Mouse (Mus musculus) megakaryocyte, embryonic 14.5 days (primary cell): ENCODE data around the gene Borcs6. TPM values are rescaled to one million over a fixed set of nuclear protein-coding genes. Genes with fewer than 3 reads are reported as not detected.

Experiments
- H3K27me3 ChIP-seq: replicated peaks from 2 replicates; pipeline ENCODE3; 2012; ENCODE audit warnings: inconsistent platforms
- H3K36me3 ChIP-seq: replicated peaks from 2 replicates; pipeline ENCODE3; 2012; ENCODE audit warnings: low read length, inconsistent platforms, mixed read lengths
- H3K4me1 ChIP-seq: 2 replicates; pipeline ENCODE4 v1.6.1; 2012; ENCODE audit warnings: inconsistent platforms
- H3K4me3 ChIP-seq: replicated peaks from 2 replicates; pipeline ENCODE3; 2012; ENCODE audit warnings: moderate library complexity, mild to moderate bottlenecking, inconsistent platforms
- H3K9me3 ChIP-seq: 2 replicates; pipeline ENCODE4 v1.6.1; 2012; ENCODE audit warnings: inconsistent platforms
- FLI1 ChIP-seq: IDR thresholded peaks from 2 replicates; pipeline ENCODE4 v1.6.1; 2012; ENCODE audit warnings: low read length, inconsistent platforms, mixed read lengths
- GATA1 ChIP-seq: IDR thresholded peaks from 3 replicates; pipeline ENCODE4 v1.6.1; 2012; ENCODE audit warnings: mixed read lengths, low read length, inconsistent platforms, borderline replicate concordance
- polyA plus RNA-seq: library from polyadenylated mRNA; stranded (reverse); fragments of >175 nt; gene quantifications from 2 replicates; pipeline ENCODE4 v1.2.3, GENCODE M21; 2012; ENCODE audit warnings: low replicate concordance; ENCODE audit not compliant: insufficient read depth

The Borcs6 gene
- polyA plus RNA-seq, 1 experiment, result 60.9 TPM

- peak overlapping the region; percentile 42 for H3K4me3 ChIP-seq
- no peaks in the 10 kb centered on the region for H3K27me3 ChIP-seq
- H3K9me3 ChIP-seq, result no peaks in the 10 kb centered on the region
- TF ChIP-seq FLI1, result no peak
- TF ChIP-seq GATA1, result no peak
- peaks cover 48% of the 10 kb centered on the region for H3K36me3 ChIP-seq
- H3K4me1 ChIP-seq, result peaks cover 61% of the 10 kb centered on the region
Measured at GRCm38 (mm10) chr11:69048151-69048550, 11.4 kb upstream of the Borcs6 start.

- no peak for TF ChIP-seq GATA1
- no peak for TF ChIP-seq FLI1
- Histone ChIP-seq H3K4me3 (no peak overlapping the region), H3K4me1 (peaks cover 58% of the 10 kb centered on the region), H3K27me3 (no peaks in the 10 kb centered on the region), H3K9me3 (no peaks in the 10 kb centered on the region), H3K36me3 (peaks cover 61% of the 10 kb centered on the region)
Measured at GRCm38 (mm10) chr11:69050748-69051147, 8.8 kb upstream of the Borcs6 start.

- peaks cover 58% of the 10 kb centered on the region for H3K4me1 ChIP-seq
- no peaks in the 10 kb centered on the region for H3K27me3 ChIP-seq
- no peaks in the 10 kb centered on the region for H3K9me3 ChIP-seq
- peaks cover 63% of the 10 kb centered on the region for H3K36me3 ChIP-seq
- TF ChIP-seq GATA1, result no peak
- no peak for TF ChIP-seq FLI1
- H3K4me3 ChIP-seq, result no peak overlapping the region
Measured at GRCm38 (mm10) chr11:69051771-69052170, 7.7 kb upstream of the Borcs6 start.

GRCm38 (mm10) chr11:69052824-69053421 is 6.6 kb upstream of the Borcs6 start:
- H3K36me3 ChIP-seq, result peaks cover 59% of the 10 kb centered on the region
- TF ChIP-seq GATA1, result no peak
- no peak for TF ChIP-seq FLI1
- no peaks in the 10 kb centered on the region for H3K27me3 ChIP-seq
- no peak overlapping the region for H3K4me3 ChIP-seq
- H3K9me3 ChIP-seq, result no peaks in the 10 kb centered on the region
- peaks cover 53% of the 10 kb centered on the region for H3K4me1 ChIP-seq

- Histone ChIP-seq H3K9me3 (no peaks in the 10 kb centered on the region), H3K4me3 (no peak overlapping the region), H3K36me3 (peaks cover 50% of the 10 kb centered on the region), H3K4me1 (peaks cover 52% of the 10 kb centered on the region), H3K27me3 (no peaks in the 10 kb centered on the region)
- no peak for TF ChIP-seq GATA1
- TF ChIP-seq FLI1, result no peak
Measured at GRCm38 (mm10) chr11:69053848-69054247, 5.7 kb upstream of the Borcs6 start.

GRCm38 (mm10) chr11:69058265-69058664 is 1.3 kb upstream of the Borcs6 start:
- Histone ChIP-seq H3K9me3 (no peaks in the 10 kb centered on the region), H3K4me3 (peak overlapping the region; percentile 93), H3K36me3 (peaks cover 16% of the 10 kb centered on the region), H3K27me3 (no peaks in the 10 kb centered on the region), H3K4me1 (peaks cover 50% of the 10 kb centered on the region)
- no peak for TF ChIP-seq GATA1
- no peak for TF ChIP-seq FLI1

GRCm38 (mm10) chr11:69058729-69059356 is 674 bp upstream of the Borcs6 start:
- H3K27me3 ChIP-seq, result no peaks in the 10 kb centered on the region
- peaks cover 49% of the 10 kb centered on the region for H3K4me1 ChIP-seq
- H3K9me3 ChIP-seq, result no peaks in the 10 kb centered on the region
- peak overlapping the region; percentile 93 for H3K4me3 ChIP-seq
- peaks cover 11% of the 10 kb centered on the region for H3K36me3 ChIP-seq
- no peak for TF ChIP-seq GATA1
- no peak for TF ChIP-seq FLI1

- Histone ChIP-seq H3K4me1 (peaks cover 55% of the 10 kb centered on the region), H3K4me3 (peak overlapping the region; percentile 93), H3K9me3 (no peaks in the 10 kb centered on the region), H3K36me3 (peaks cover 4% of the 10 kb centered on the region), H3K27me3 (no peaks in the 10 kb centered on the region)
- TF ChIP-seq FLI1, result no peak
- no peak for TF ChIP-seq GATA1
Measured at GRCm38 (mm10) chr11:69059975-69060411, 476 bp downstream of the Borcs6 start.

GRCm38 (mm10) chr11:69060448-69061254 is 1.1 kb downstream of the Borcs6 start:
- Histone ChIP-seq H3K4me1 (peaks cover 50% of the 10 kb centered on the region), H3K4me3 (peak overlapping the region; percentile 93), H3K9me3 (no peaks in the 10 kb centered on the region), H3K36me3 (peaks cover 4% of the 10 kb centered on the region), H3K27me3 (no peaks in the 10 kb centered on the region)
- no peak for TF ChIP-seq GATA1
- no peak for TF ChIP-seq FLI1
